Mouse (Mus musculus): ENCODE data around the gene Ube2m. TPM values are rescaled to one million over a fixed set of nuclear protein-coding genes. Genes with fewer than 3 reads are reported as not detected.

Ube2m gene
- polyA plus RNA-seq (2014; fragmentation: Illumina TruSeq; extraction: RNeasy Lipid Tissue Mini Kit (QIAGEN cat#74804); ENCODE audit: low read depth, low replicate concordance) = 79.8 TPM

GRCm38 (mm10) chr7:13037901-13038555 is at the start of gene Ube2m:
Gene Ube2m (minus strand): TSS chr7:13038275.

GRCm38 (mm10) chr7:13054287-13055010 is 16.4 kb upstream of the Ube2m start, which contains the start of gene Mzf1:
Gene Mzf1 (minus strand): TSS chr7:13054764.

GRCm38 (mm10) chr7:13034148-13034977 is 3.7 kb downstream of the Ube2m start, which contains the start of gene Chmp2a:
Gene Chmp2a (minus strand): TSS chr7:13034807.

GRCm38 (mm10) chr7:13010005-13010908 is 27.8 kb downstream of the Ube2m start, which contains the start of gene Zbtb45:
Gene Zbtb45 (minus strand): TSS chr7:13010034.

GRCm38 (mm10) chr7:12998851-12999250 is 39.2 kb downstream of the Ube2m start, which contains the start of gene Trim28:
Gene Trim28 (plus strand): TSS chr7:12999114.

GRCm38 (mm10) chr7:12998053-12998452 is 40.0 kb downstream of the Ube2m start, which contains the start of gene Slc27a5:
Gene Slc27a5 (minus strand): TSS chr7:12998192.

Other genes with a start within 250 kb of the Ube2m start
- 4.0 TPM for gene Zscan18, start 234.6 kb downstream of the Ube2m start, polyA plus RNA-seq (2014; fragmentation: Illumina TruSeq; extraction: RNeasy Lipid Tissue Mini Kit (QIAGEN cat#74804); ENCODE audit: low read depth, low replicate concordance)
- 31.4 TPM for gene Zfp329, start 219.4 kb downstream of the Ube2m start, polyA plus RNA-seq (2014; fragmentation: Illumina TruSeq; extraction: RNeasy Lipid Tissue Mini Kit (QIAGEN cat#74804); ENCODE audit: low read depth, low replicate concordance)
- gene Zfp110, start 203.5 kb downstream of the Ube2m start, polyA plus RNA-seq (2014; fragmentation: Illumina TruSeq; extraction: RNeasy Lipid Tissue Mini Kit (QIAGEN cat#74804); ENCODE audit: low read depth, low replicate concordance) = 33.4 TPM
- 6.9 TPM for gene Zfp128, start 157.1 kb downstream of the Ube2m start, polyA plus RNA-seq (2014; fragmentation: Illumina TruSeq; extraction: RNeasy Lipid Tissue Mini Kit (QIAGEN cat#74804); ENCODE audit: low read depth, low replicate concordance)
- gene Zscan22, start 140.5 kb downstream of the Ube2m start, polyA plus RNA-seq (2014; fragmentation: Illumina TruSeq; extraction: RNeasy Lipid Tissue Mini Kit (QIAGEN cat#74804); ENCODE audit: low read depth, low replicate concordance) = 6.2 TPM
- 15.5 TPM for gene Rps5, start 116.0 kb downstream of the Ube2m start, polyA plus RNA-seq (2014; fragmentation: Illumina TruSeq; extraction: RNeasy Lipid Tissue Mini Kit (QIAGEN cat#74804); ENCODE audit: low read depth, low replicate concordance)
- gene Rnf225, start 110.9 kb downstream of the Ube2m start, polyA plus RNA-seq (2014; fragmentation: Illumina TruSeq; extraction: RNeasy Lipid Tissue Mini Kit (QIAGEN cat#74804); ENCODE audit: low read depth, low replicate concordance) = not detected
- gene Zfp324, start 72.4 kb downstream of the Ube2m start, polyA plus RNA-seq (2014; fragmentation: Illumina TruSeq; extraction: RNeasy Lipid Tissue Mini Kit (QIAGEN cat#74804); ENCODE audit: low read depth, low replicate concordance) = 5.4 TPM
- 3.8 TPM for gene Zfp446, start 60.4 kb downstream of the Ube2m start, polyA plus RNA-seq (2014; fragmentation: Illumina TruSeq; extraction: RNeasy Lipid Tissue Mini Kit (QIAGEN cat#74804); ENCODE audit: low read depth, low replicate concordance)
- not detected for gene Slc27a5, start 40.1 kb downstream of the Ube2m start, polyA plus RNA-seq (2014; fragmentation: Illumina TruSeq; extraction: RNeasy Lipid Tissue Mini Kit (QIAGEN cat#74804); ENCODE audit: low read depth, low replicate concordance)
- gene Trim28, start 39.2 kb downstream of the Ube2m start, polyA plus RNA-seq (2014; fragmentation: Illumina TruSeq; extraction: RNeasy Lipid Tissue Mini Kit (QIAGEN cat#74804); ENCODE audit: low read depth, low replicate concordance) = 27.9 TPM
- 0.82 TPM for gene Zbtb45, start 28.2 kb downstream of the Ube2m start, polyA plus RNA-seq (2014; fragmentation: Illumina TruSeq; extraction: RNeasy Lipid Tissue Mini Kit (QIAGEN cat#74804); ENCODE audit: low read depth, low replicate concordance)
- 108 TPM for gene Chmp2a, start 3.5 kb downstream of the Ube2m start, polyA plus RNA-seq (2014; fragmentation: Illumina TruSeq; extraction: RNeasy Lipid Tissue Mini Kit (QIAGEN cat#74804); ENCODE audit: low read depth, low replicate concordance)
- 0.52 TPM for gene Mzf1, start 16.5 kb upstream of the Ube2m start, polyA plus RNA-seq (2014; fragmentation: Illumina TruSeq; extraction: RNeasy Lipid Tissue Mini Kit (QIAGEN cat#74804); ENCODE audit: low read depth, low replicate concordance)
- not detected for gene Vmn1r85, start 56.9 kb upstream of the Ube2m start, polyA plus RNA-seq (2014; fragmentation: Illumina TruSeq; extraction: RNeasy Lipid Tissue Mini Kit (QIAGEN cat#74804); ENCODE audit: low read depth, low replicate concordance)
- gene Vmn1r86, start 81.6 kb upstream of the Ube2m start, polyA plus RNA-seq (2014; fragmentation: Illumina TruSeq; extraction: RNeasy Lipid Tissue Mini Kit (QIAGEN cat#74804); ENCODE audit: low read depth, low replicate concordance) = not detected
- not detected for gene Vmn1r87, start 101.9 kb upstream of the Ube2m start, polyA plus RNA-seq (2014; fragmentation: Illumina TruSeq; extraction: RNeasy Lipid Tissue Mini Kit (QIAGEN cat#74804); ENCODE audit: low read depth, low replicate concordance)
- gene Vmn1r88, start 121.3 kb upstream of the Ube2m start, polyA plus RNA-seq (2014; fragmentation: Illumina TruSeq; extraction: RNeasy Lipid Tissue Mini Kit (QIAGEN cat#74804); ENCODE audit: low read depth, low replicate concordance) = not detected
- gene Vmn1r89, start 174.7 kb upstream of the Ube2m start, polyA plus RNA-seq (2014; fragmentation: Illumina TruSeq; extraction: RNeasy Lipid Tissue Mini Kit (QIAGEN cat#74804); ENCODE audit: low read depth, low replicate concordance) = not detected
- 6.9 TPM for gene Lig1, start 239.0 kb upstream of the Ube2m start, polyA plus RNA-seq (2014; fragmentation: Illumina TruSeq; extraction: RNeasy Lipid Tissue Mini Kit (QIAGEN cat#74804); ENCODE audit: low read depth, low replicate concordance)
- 7.6 TPM for gene Zswim9, start 240.4 kb upstream of the Ube2m start, polyA plus RNA-seq (2014; fragmentation: Illumina TruSeq; extraction: RNeasy Lipid Tissue Mini Kit (QIAGEN cat#74804); ENCODE audit: low read depth, low replicate concordance)